Mouse (Mus musculus) frontal cortex, postnatal 25 days (tissue): ENCODE data around the gene Shc1.
"Not testable (repeated sequence)": the region's sequence is repeated elsewhere in the genome, so short reads cannot be mapped to it uniquely, and the experiment has no call there.

ENCODE experiments used
- DNase-seq, 2 experiments: peaks; one replicate each; pipeline ENCODE4 v3.0.0; 2022; ENCODE audit warnings: low spot score in 2 of 2

Gene Shc1

DNA sequence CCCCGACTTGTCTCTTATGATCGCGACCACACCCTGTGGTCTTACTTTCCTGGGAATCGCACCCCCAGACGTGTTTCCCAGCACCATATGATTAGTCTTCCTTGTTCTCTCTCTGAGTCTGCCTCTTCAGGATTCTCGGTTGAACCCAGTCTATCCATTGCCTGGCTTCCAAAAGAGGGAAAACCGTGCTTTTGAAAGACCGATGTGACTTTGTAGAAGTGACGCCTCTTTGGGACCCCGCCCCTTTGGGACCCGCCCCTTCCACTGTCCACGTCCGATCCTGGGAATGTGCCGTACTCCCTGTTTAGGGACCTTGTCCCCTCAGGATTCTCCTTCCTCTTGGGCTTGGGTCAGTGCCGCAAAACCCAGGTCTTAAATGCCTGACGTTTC is 613 bp downstream of the Shc1 start:
- no peak for DNase-seq

DNA sequence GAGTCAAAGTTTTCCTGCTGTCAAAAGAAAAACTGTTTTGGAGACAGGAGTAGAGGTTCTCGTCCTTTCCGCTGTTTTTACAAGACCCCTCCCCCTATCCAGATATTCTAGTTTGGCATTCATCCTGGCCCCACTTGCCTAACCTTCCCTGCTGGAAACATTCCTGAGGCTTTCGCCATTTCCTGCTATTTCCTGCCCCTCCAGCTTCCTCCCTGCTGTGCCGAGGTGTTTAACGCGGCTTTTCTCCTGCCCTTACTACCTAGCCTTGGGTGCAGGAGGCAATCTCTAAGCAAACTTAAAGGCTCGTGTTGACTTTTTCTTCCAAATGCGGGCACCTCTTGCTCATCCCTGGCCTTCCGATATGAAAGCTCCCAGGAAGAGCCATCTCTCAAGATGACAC is 1.3 kb downstream of the Shc1 start:
- no peak for DNase-seq

DNA sequence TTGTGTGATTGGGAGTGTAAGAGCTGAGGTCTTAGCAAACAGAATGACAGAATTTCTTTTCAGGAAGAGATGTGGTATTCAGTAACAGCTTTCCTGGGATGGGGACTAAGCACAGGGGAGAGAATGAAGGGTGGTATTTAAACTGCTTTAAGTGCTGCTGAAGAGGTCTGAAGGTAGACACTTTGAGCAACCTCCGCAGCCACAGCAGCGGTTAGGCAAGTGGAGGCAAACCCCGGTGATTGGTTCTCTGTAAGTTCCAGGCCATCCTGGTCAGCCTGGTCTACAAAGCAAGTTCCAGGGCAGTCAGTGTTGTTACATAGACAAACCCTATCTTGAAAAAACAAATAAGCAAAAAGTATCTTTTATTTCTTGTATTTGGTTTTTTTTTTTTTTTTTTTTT is 1.7 kb downstream of the Shc1 start:
- DNase-seq: no peak

DNA sequence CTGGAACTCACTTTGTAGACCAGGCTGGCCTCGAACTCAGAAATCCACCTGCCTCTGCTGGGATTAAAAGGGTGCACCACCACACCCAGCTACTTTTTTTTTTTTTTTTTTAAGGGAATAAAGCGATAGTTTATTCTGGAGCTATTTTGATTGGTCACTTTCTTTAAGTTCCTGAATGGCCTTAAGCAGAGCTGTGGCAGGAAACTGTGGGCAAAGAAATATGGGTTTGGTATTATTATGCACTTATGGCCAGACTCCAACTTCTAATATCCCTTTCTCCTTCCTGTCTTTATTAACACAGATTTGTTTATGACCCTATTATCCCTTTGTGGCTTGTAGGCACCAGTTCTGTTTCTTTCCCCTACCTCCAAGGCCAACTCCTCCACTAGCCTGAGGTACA is 2.2 kb downstream of the Shc1 start:
- DNase-seq: no peak

DNA sequence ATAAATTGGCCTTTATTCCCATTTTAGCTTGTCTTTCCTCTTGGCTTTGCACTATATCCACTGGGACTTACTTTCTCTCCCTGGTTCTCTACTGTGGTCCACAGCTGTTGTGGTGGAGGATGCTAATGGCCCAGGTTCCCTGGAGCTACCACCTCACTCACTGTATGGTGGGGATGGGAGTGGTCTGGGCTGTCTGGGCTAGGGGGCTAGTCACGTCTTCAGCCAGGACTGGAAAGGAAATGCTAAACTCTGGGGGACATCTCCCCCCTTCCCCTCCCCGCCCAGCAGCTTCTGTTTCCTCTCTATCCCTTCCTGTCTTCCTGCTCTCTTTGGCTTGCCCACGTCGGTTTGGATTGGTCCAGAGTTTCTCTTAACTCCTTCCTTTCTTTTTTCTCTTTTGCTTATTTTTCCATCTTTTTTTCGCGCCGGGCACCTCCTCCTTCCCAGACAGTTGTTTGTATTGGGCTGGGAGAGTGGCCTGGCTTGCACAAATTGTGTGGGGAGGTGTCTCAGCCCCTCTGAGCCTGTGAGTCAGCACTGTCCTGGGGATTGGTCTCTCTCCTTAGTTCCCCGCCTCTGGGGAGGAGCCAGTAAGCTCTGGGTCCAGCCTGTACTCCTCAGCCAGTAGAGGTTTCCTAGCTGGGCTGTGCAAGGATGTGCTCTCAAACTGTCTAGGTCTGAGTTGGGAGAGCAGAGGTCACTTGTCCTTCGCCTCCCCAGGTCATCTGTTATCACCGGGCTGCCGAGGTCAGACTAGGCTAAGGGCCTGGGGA is 2.9 kb downstream of the Shc1 start:
- peak; percentile 40 to 51 for DNase-seq

DNA sequence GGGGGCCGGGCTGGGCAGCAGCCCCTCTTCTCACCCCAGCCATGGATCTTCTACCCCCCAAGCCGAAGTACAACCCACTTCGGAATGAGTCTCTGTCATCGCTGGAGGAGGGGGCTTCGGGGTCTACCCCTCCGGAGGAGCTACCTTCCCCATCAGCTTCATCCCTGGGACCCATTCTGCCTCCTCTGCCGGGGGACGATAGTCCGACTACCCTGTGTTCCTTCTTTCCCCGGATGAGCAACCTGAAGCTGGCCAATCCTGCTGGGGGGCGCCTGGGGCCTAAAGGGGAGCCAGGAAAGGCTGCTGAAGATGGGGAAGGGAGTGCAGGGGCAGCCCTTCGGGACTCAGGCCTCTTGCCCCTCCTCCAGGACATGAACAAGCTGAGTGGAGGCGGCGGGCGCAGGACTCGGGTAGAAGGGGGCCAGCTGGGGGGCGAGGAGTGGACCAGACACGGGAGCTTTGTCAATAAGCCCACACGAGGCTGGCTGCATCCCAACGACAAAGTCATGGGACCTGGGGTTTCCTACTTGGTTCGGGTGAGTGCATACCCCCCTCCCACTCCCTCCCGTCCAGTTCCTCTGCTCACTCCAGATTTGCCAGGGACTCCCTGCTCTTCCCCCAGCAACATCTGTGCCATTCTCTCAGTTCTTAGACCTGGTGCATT is 3.7 kb downstream of the Shc1 start:
- DNase-seq: no peak

DNA sequence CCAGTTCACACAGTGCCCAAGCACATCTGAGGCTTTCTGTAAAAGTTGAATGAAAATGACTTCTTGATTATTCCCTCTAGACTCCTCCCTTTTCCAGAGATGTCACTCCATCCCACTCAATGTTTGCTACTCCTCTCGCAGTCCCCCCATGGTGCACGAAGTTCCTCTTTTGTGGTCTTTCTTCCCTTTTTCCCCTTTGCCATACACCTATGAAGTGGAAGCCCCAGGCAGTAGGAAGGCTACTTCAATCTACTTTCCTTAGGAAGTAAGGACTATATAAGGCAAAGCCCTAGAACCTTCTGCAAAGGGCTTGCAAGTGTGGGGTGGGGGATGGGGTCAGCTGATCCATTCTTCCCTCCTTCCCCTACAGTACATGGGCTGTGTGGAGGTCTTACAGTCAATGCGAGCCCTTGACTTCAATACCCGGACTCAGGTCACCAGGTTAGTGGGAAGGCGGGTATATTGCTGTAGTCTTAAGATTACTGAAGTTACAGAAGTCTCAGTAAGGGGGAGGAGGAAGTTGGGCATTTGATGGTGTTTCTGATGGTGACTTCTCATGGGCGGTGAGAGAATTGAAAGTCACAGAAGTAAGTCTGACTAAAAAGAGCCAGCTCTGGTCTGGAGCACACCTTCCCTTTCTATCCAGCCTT is 4.4 kb downstream of the Shc1 start:
- no peak for DNase-seq

DNA sequence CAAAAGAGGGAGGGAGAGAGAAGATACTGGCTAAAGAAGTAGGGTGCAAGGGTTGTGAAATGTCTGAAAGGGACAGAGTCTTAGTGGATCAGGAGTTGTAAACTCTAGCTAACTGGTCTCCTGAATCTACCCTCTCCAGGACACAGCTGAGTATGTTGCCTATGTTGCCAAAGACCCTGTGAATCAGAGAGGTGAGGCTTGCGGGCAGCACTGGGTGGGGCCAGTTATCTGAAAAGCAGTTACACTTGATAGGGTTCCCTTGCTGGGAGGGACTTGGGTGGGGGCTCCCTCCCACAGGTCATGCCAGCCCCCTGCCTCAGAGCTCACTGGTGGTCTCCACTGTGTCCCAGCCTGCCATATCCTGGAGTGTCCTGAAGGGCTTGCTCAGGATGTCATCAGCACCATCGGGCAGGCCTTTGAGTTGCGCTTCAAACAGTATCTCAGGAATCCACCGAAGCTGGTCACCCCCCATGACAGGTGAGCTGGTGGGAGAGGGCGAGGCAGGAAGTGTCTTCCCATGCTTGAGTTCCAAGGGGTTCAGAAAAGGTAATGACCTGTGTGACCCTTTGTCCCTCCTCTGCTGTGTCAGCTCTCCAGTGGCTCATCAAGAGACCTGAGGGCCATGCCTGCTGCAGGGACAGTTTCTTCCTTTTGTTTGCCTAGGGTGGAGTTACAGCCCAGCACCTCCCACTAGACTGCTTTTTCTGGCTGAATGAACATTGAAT is 6.3 kb downstream of the Shc1 start:
- DNase-seq: no peak

DNA sequence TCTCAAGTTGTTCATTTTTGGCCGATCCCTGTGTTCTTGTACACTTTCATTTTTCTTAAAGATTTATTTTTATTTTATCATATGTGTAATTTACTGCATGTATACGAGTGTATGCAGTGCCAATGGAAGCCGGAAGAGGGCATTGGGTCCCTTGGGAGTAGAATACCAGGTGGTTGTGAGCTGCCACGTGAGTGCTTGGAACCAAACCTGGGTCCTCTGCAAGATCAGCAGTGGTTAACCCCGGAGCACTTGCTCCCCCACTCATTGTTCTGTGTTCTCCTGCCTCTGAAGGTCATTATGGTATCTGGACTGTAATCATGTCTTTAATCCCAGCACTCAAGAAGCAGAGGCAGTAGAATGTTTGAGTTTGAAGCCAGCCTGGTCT is 6.9 kb downstream of the Shc1 start:
- no peak for DNase-seq

DNA sequence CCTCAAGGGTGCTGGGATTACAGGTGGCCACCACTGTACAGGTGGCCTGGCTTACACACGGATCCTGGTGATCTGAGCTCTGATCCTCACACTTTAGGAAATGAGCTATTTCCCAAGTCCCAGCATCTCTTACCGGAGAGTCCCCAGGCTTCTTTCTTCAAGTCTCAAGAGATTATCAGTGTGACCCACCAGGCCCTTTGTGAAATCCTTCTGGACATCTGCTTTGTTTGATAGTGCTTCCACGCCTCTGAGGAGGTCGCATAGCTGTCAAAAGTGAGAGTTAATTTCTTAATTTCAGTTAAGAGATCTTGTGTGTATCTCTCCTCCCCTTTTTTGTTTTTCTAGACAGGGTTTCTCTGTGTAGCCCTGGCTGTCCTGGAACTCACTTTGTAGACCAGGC is 7.6 kb downstream of the Shc1 start:
- DNase-seq: no peak

DNA sequence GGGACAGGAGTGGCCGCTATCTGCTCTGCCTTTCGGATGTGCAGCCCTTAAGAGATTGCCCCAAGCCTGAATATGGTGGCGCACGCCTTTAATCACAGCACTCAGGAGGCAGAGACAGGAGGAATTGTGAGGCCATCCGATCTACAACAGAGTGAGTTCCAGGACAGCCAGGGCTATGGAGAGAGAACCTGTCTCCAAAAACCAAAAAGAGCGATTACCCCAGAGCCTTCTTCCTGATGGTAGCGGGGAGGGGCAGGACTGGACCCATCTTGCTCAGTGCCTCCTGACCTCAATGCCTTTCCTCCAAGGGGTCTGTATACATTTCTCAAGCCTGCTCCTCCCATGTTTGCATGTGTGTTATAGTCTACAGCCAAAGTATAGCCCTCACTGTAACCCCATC is 10.8 kb downstream of the Shc1 start:
- not testable (repeated sequence) for DNase-seq

DNA sequence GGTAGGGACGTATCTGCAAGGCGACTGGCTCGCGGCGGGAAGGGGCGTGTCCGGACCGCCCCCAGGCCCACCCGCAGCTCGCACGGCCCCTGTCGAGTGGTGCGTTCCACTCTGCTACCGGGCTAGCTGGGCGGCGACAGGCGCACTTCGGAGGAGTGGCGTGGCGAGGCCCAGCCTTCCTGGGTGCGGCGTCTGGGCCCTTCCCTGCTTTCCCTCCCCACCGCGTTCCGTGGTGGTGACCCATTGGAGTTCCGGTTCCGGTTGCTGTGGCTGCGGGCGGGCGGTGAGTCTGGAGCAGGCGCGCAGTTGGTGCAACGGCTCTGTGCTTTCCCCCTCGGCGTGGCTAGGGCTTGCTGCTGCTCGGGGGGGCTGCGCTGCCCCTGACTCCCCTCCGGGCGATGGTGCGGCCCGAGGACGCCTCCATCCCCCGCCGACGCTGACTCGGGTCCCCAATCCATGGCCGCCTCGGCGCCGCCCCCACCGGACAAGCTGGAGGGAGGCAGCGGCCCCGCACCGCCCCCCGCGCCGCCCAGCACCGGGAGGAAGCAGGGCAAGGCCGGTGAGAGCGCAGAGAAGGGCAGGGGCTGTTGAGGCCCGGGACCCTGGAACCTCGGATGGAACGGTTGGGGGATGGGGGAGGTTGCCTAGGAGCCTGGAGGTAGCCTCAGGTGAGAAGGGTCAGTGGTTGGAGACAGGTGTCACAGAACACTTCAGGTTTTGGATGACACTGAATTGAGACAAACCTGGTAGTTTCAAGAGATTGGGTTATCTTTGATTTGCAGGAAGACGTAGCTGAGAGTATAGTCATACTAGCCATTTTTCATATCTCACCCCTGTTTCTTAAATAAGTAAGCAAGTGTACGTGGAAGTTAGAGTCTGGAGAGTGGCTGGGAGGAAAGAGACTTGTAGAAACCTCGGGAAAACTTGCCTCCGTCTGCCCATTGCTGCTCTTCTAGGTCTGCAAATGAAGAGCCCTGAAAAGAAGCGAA is 12.2 kb downstream of the Shc1 start, which contains the start of gene Pygo2:
Gene Pygo2, plus strand, starts transcription at position 44 of the 989 bp plus-strand sequence.
- DNase-seq: peak; percentile 83 to 92

DNA sequence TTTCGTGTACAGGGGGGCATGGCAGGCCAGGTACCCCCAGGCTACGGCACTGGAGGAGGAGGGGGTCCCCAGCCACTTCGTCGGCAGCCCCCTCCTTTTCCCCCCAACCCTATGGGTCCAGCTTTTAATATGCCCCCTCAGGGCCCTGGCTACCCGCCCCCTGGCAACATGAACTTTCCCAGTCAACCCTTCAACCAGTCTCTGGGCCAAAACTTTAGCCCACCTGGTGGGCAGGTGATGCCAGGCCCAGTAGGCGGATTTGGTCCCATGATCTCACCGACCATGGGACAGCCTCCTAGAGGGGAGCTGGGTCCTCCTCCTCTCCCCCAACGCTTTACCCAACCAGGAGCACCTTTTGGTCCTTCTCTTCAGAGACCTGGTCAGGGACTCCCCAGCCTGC is 14.4 kb downstream of the Shc1 start:
- no peak for DNase-seq

DNA sequence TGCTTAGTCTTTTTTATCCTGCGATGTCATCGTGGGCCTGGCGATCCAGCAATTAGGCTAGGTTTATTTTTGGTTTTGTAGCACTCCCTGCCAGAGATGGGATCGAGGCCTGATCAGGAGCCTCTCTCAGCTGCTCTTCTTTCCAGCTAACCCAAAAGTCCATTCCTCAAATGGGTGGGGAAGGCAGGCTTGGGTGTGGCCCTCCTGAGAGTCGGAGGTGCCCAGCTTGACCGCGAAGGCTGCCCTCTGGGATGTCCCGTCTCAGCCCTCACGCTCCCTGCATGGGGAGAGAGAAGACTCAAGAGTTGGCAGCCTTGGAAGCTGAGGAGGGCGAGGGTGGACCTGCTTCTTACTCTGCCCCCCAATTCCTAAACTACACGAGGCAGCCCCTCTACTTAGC is 16.3 kb downstream of the Shc1 start:
- DNase-seq: no peak

DNA sequence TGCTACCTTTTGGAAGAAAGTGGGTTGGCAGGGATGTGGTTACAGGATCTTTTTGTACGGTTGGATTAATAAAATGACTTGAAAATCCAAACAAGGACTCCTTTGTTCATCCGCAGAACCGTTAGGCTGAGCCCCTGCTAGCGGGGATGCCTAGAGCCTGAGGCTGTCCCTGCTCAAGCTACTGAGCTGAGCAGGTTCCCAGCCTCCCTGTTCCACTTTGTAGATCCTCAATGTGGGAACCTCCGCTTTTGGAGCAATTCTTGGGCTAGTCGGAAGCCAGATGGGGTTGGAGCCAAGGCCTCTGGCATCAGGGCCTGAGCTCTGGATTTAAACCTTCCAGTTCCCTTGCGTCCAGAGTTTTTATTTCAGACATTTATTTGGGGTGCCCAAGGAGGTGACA is 16.8 kb downstream of the Shc1 start:
- no peak for DNase-seq

DNA sequence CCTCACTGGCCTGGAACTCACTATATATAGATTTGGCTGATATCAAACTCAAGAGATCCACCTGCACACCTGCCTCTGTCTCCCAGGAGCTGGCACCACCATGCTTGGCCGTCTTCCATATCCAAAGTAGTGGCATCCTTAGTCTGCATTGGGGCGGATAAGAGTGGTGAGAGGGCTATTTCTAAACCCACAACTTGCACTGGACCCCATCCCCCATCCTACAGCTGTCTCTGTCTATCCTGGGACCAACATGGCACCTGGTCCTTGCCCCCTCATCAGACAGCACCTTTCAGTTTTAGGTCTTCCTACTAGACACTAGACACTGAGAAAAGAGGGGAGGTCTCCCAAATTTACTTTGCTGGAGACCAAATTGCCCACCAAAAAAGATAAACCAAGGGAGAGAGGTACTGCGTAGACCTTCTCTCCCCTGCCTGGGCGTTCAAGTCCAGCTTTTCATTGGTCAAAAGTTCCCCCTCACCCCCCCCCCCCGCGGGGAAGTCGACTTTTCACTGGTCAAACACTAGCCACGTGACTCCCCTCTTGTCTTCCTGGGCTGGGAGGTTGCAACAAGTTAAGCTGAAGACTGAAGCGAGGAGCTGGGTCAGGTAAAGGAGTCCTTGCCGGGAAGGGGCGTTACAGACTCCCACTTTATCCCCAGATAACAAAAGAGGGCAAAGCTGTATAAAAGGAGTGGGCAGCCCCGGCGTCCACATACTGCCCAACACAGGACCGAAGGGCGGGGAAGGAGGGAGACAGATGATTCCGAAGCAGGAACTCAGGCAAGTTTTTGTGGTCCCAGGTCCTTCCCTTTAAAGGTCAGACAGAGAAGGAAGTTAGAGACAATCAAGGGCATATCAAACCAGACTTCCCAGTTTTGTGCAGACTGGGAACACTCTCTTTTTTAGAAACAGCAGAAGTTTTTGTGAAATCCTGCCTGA is 18.2 kb downstream of the Shc1 start, which contains the start of gene Pbxip1:
Gene Pbxip1, plus strand, starts transcription at position 531 of the 938 bp plus-strand sequence.
- no peak for DNase-seq

DNA sequence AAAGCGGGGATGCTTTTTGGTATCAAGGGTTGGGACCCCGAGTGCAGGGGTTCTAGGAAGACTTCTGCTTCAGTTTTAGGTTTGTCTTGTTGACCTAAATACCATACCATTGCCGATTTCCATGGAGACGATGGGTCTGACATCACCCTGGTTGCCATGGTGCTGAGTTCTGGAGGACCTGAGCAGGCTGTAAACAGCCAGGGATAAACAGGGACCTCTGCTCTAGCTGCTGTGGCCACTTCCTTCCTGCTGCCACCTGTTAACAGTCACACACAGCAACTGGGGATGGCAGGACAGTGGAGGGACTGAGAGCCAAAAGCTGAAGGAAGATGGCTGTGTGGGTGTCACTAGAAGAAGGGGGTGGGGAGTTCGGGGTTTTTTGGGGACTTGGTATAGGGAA is 19.0 kb downstream of the Shc1 start:
- DNase-seq: no peak

DNA sequence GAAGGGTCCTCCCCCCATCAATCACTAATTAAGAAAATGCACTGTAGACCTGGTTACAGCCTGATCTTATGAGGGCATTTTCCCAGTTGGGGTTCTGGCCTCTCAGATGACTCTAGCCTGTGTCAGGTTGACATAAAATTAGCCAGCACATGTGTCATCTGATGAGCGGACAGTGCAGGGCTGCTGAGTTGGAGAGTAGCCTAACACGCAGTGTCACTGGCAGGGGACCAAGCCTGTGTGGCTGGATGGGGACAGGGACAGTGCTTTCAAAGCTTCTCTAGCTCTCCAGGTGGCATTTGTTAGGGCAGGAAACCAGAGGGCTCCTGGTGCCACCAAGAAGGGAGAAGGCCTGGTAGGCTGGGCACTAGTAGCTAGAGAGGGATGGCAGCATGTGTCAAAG is 22.4 kb downstream of the Shc1 start:
- DNase-seq: no peak

DNA sequence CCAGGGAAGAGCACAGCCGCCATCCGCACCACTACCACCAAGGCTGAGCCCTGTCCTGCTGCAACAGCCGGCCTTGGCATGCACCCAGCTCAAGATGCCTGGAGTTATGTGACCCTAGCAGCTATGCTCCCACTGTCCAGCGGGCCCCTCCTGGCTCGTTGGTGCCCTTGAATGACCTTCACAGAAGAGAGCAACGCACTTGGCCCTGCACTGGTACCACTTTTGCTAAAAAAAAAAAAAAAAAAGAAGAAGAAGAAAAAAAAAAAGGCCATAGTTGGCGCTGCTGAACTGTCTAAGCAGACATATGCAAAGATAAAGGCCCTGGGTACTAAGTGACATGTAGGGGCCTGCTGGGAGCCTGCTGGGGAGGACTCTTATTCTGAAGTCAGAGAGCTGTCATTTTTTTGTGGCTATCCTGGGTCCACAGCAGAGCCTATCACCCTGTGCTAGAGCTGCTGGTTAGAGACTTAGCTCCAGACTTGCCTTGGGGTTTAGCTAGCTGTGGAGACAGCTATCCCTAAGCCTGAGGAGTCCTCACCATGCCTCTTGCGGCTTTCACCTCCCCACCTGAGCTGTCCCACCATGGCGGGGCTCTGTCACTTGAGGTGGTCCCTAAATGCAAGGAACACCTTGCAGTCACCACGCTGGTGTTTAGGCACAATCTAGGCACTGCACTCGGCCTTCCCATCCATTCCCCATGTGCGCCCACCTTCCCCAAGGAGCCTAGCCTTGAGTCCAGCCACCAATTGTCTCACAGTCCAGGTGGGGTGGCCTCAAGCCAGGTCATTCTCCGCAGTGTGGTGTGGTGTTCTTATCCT is 30.7 kb downstream of the Shc1 start:
- DNase-seq: no peak
